Mouse (Mus musculus) lung, postnatal 0 days (tissue): ENCODE measurements around the gene Gm815.

Experiments
- CTCF ChIP-seq: IDR thresholded peaks from 2 replicates; pipeline ENCODE4 v1.5.1; 2016; ENCODE audit warnings: antibody characterized with exemption, mild to moderate bottlenecking
- EP300 ChIP-seq: IDR thresholded peaks from 2 replicates; pipeline ENCODE4 v1.6.1; 2016; ENCODE audit warnings: antibody characterized with exemption, mild to moderate bottlenecking, control low read depth

DNA sequence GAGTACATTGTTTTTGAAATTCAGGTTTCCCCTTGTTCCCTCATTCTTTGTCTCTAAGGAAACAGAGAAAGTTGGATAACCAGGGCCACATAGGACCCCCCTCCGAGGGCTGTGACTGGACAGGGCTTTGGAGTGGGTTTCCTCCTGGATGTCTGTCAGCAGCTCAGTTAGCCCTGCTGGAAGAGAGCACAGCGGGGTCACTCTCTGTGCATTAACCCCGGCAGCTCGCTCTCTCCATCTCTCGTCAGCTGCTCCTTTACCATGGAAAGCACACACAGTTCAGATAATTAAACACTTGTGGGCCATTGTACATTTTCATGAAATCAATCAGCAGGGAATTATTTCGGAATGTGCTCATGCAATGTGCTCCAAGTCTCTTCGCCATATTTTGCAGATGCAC, 15.4 kb upstream of the Gm815 start:
- TF ChIP-seq EP300 = no peak
- no peak for TF ChIP-seq CTCF
